Mouse (Mus musculus): Measurements from ENCODE around the gene Aldh16a1.

The Aldh16a1 gene

DNA sequence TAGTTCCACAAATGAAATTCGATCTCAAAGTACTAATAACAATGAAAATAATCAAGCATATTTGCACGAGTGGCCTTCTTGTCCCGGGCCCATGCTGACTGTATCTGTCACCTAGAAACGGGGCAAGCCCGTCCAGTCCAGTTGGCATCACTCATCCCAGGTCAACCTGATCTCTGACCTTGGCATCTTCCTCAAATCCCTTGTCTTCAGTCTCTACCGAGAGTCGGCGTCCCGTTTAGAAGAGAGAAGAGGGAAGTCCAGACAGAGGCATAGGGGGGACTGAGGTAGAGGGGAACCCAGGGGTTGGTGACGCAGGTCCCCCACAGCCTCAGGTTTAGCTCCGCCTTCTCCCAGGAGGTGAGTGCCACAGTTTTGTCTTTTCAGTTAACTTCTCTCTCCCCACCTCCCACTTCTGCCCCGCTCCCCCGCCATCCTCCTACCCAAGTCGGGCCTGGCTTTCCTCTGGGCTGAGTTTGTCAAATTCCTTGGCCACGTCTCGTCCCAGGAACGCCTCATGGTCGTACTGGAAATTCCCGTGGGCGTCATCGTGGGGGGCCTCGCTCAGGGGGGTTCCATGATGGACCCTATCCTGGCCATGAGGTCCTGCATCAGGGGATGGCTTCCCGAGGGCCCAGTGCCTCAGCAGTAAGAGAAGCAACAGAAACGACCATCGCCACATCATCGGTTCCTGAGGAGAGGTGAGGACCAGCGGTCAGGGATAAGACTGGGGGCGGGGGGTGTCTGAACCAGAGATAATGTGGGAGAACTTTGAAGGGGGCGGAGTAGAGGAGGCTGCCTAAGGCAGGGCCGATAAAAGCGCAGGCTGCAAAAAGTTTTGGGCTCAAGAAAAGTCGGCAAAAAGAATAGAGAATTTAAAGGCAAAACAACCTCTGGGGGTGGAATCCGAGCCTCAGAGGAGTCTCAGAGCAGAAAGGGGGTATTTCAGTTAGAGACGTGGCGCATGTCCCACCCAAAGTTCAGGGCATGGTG, 63.1 kb downstream of the Aldh16a1 start:
- no peak for DNase-seq (ENCODE audit: low read depth)
